Mouse (Mus musculus) liver, postnatal 0 days (tissue): ENCODE data around the gene Cenpa. TPM values are rescaled to one million over a fixed set of nuclear protein-coding genes. Genes with fewer than 3 reads are reported as not detected.

Experiments
- ATAC-seq: fragments of 200-750 bp; cut with Nextera tagmentation; 2 replicates; pipeline ENCODE4 v1.8.0; 2017; ENCODE audit warnings: mild to moderate bottlenecking, moderate library complexity
- DNase-seq: peaks from one replicate; pipeline ENCODE4 v3.0.0-alpha.2; 2016
- H3K27ac ChIP-seq: fragments of 300-500 bp; sonication (generic); 2 replicates; pipeline ENCODE4 v1.5.1; 2014; ENCODE audit warnings: antibody characterized with exemption, moderate library complexity, mild to moderate bottlenecking, low read depth
- H3K27me3 ChIP-seq: fragments of 300-500 bp; sonication (generic); 2 replicates; pipeline ENCODE4 v1.6.1; 2014; ENCODE audit warnings: low read length, control low read depth, mixed read lengths; ENCODE audit not compliant: insufficient read depth
- H3K36me3 ChIP-seq: fragments of 300-500 bp; sonication (generic); replicated peaks from 2 replicates; pipeline ENCODE4 v1.6.1; 2014; ENCODE audit warnings: mild to moderate bottlenecking, control low read depth, low read length, moderate library complexity, mixed read lengths; ENCODE audit not compliant: insufficient read depth
- H3K4me1 ChIP-seq: fragments of 300-500 bp; sonication (generic); 2 replicates; pipeline ENCODE4 v1.6.1; 2014; ENCODE audit warnings: antibody characterized with exemption, mild to moderate bottlenecking, control low read depth; ENCODE audit not compliant: insufficient read depth
- H3K4me2 ChIP-seq: fragments of 300-500 bp; sonication (generic); 2 replicates; pipeline ENCODE4 v1.6.1; 2014; ENCODE audit warnings: low read depth, mild to moderate bottlenecking, low read length, moderate library complexity, mixed read lengths
- H3K4me3 ChIP-seq: fragments of 300-500 bp; sonication (generic); 2 replicates; pipeline ENCODE4 v1.5.1; 2014; ENCODE audit warnings: low read depth, low read length
- H3K9ac ChIP-seq: fragments of 300-500 bp; sonication (generic); replicated peaks from 2 replicates; pipeline ENCODE4 v1.6.1; 2014; ENCODE audit warnings: mild to moderate bottlenecking, moderate library complexity
- H3K9me3 ChIP-seq: fragments of 300-500 bp; sonication (generic); 2 replicates; pipeline ENCODE4 v1.6.1; 2016; ENCODE audit warnings: mild to moderate bottlenecking, control low read depth, low read length, mixed read lengths
- CTCF ChIP-seq: sonication (generic); IDR thresholded peaks from 2 replicates; pipeline ENCODE4 v1.5.1; 2016; ENCODE audit warnings: antibody characterized with exemption, low read depth
- EP300 ChIP-seq: IDR thresholded peaks from 2 replicates; pipeline ENCODE4 v1.6.1; 2016; ENCODE audit warnings: antibody characterized with exemption, low read depth, mild to moderate bottlenecking
- WGBS: fragments of 180-500 bp; shearing (Covaris S2); extraction: QIAGEN DNeasy Blood & Tissue Kit; methylation state at CpG from one replicate; pipeline ENCODE4 v1.1.7; 2014; ENCODE audit not compliant: insufficient replicate concordance; 5-methylcytosine and 5-hydroxymethylcytosine counted together
- microRNA-seq: library from miRNA; unstranded; fragments of <30 nt; microRNA quantifications from one replicate; pipeline ENCODE4, GENCODE M21; 2016
- polyA plus RNA-seq: library from polyadenylated mRNA; unstranded; fragments of >200 nt; fragmentation: Nextera tagmentation; extraction: Ambion mirVana; gene quantifications from 2 replicates; pipeline ENCODE4 v1.2.1, GENCODE M21; 2015

Gene Cenpa
- polyA plus RNA-seq, 1 experiment from 2014 or later: 145 TPM

DNA sequence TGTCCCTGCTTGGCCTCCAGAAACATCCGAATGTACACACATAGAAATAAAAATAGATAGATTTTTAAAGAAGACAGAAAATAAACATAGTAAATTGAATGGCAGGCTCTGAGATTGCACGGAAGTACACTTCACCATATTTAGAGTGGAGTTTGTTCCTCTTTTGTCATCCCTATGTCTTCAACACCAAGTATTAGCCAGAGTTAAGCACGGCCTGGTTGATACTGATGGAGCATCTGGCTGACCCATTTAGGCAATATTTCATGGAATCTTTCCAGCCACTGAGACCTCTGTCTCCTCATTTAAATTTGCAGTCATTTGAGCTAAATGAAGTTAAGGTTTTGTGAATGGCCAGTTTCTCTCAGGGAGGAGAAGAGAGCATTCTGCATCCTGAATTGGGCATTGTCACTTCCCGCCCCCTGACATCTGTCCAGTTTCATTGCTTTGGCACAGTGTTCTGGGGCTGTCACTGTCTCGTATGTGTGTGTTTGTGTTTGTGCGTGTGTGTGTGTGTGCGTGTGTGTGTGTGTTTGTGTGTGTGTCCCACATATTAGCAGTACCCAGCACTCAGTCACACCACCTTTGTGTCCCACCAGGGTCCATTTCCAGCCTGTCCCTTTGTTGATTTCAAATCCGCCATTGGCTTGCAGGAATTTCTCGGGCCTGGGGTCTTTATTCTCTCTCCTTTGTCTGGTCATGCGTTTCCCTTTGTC lies 51.6 kb downstream of the Cenpa start:
- Histone ChIP-seq H3K4me3 (no peak overlapping the region), H3K9me3 (no peaks in the 10 kb centered on the region), H3K4me2 (no peak overlapping the region), H3K27ac (no peak overlapping the region), H3K4me1 (0 out of 2 replicates have a peak, but pooled peaks cover 3% of the 10 kb centered on the region), H3K9ac (no peak overlapping the region), H3K36me3 (no peaks in the 10 kb centered on the region), H3K27me3 (peaks cover 29% of the 10 kb centered on the region)
- ATAC-seq (no peak), DNase-seq (no peak)
- WGBS: 68% methylated on average over 10 of the region's 10 CpGs
- TF ChIP-seq EP300 (no peak), CTCF (no peak)

DNA sequence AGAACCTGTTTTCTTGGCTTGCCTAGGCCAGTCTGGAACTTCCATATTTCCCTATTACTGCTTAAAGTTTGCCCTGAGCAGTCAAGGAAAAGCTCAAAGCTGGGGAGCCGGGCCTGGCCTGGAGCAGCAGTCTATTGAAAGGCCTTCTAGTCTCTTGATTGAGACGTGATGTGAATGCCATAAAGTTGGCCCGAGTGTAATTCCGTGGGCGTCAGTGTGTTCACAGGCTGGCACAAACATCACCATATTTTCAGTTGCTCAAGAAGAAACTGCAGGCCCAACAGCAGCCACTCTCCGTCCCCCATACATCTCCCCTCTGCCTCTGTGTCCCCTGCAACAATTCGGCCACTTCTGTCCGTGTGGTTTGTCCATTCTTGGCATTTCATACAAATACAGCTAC lies 55.4 kb downstream of the Cenpa start:
- 77% methylated on average over 8 of the region's 8 CpGs for WGBS
- no peak for ATAC-seq

More for the DNA sequence above, 55.4 kb downstream of the Cenpa start:
- DNase-seq: no peak
- Histone ChIP-seq H3K4me2 (no peak overlapping the region), H3K4me3 (no peak overlapping the region), H3K4me1 (no peaks in the 10 kb centered on the region), H3K27me3 (no peaks in the 10 kb centered on the region), H3K9ac (no peak overlapping the region), H3K9me3 (no peaks in the 10 kb centered on the region), H3K36me3 (no peaks in the 10 kb centered on the region), H3K27ac (no peak overlapping the region)
- TF ChIP-seq CTCF: no peak
- TF ChIP-seq EP300: no peak

Small RNA genes within 50 kb of the gene (microRNA-seq; reads per million reads assigned to microRNA genes)
- gene Mir5625: not detected

Other genes starting within 250 kb of the Cenpa start
- not detected in 2 replicates for gene Otof, start 204.8 kb upstream of the Cenpa start, polyA plus RNA-seq
- gene 1700001C02Rik, start 200.7 kb upstream of the Cenpa start, polyA plus RNA-seq: not detected in 2 replicates
- gene Cib4, start 120.9 kb upstream of the Cenpa start, polyA plus RNA-seq: not detected in 2 replicates
- 0.26 and 0.46 TPM in 2 replicates for gene Kcnk3, start 78.6 kb upstream of the Cenpa start, polyA plus RNA-seq
- gene Slc35f6, start 18.8 kb upstream of the Cenpa start, polyA plus RNA-seq: 13.8 and 14.2 TPM in 2 replicates
- 0.05 TPM in 1 of 2 replicates, not detected in the other for gene Dpysl5, start 44.8 kb downstream of the Cenpa start, polyA plus RNA-seq
- gene Mapre3, start 147.9 kb downstream of the Cenpa start, polyA plus RNA-seq: 7.4 and 8.0 TPM in 2 replicates
- 32.1 and 33.0 TPM in 2 replicates for gene Tmem214, start 201.2 kb downstream of the Cenpa start, polyA plus RNA-seq
- gene Agbl5, start 221.9 kb downstream of the Cenpa start, polyA plus RNA-seq: 3.1 and 3.2 TPM in 2 replicates
- gene Ost4, start 241.0 kb downstream of the Cenpa start, polyA plus RNA-seq: 263 and 277 TPM in 2 replicates
- gene Emilin1, start 246.6 kb downstream of the Cenpa start, polyA plus RNA-seq: 25.3 and 30.9 TPM in 2 replicates